Mouse (Mus musculus) adrenal gland, postnatal 25 days (tissue): ENCODE results near the gene Gm10447. TPM values are rescaled to one million over a fixed set of nuclear protein-coding genes. Genes with fewer than 3 reads are reported as not detected.

Source experiments
- DNase-seq: peaks from one replicate; pipeline ENCODE4 v3.0.0; 2021; ENCODE audit warnings: mixed read lengths
- long read RNA-seq: library from polyadenylated mRNA; stranded (forward); transcript quantifications from one replicate; pipeline ENCODE4 v2.0.0, GENCODE M21; 2021
- total RNA-seq: library from RNA; stranded (reverse); gene quantifications from 2 replicates; pipeline ENCODE4 v1.2.3, GENCODE M21; 2021

The Gm10447 gene
- 0.30 TPM in 1 of 2 replicates, not detected in the other for total RNA-seq
- long read RNA-seq, partial matches to known transcripts: 0 of 3 reads
- long read RNA-seq, other reads (novel, unspliced or antisense): 3 of 3 reads

GRCm38 (mm10) chr11:53456474-53457371 is at the start of gene Gm10447, which contains the start of gene Shroom1:
Gene Gm10447 (minus strand): TSS chr11:53457110.
Gene Shroom1 (plus strand): TSS chr11:53457205.
- peak; percentile 70 for DNase-seq

GRCm38 (mm10) chr11:53505026-53505663 is 48.2 kb upstream of the Gm10447 start:
- no peak for DNase-seq

DNA sequence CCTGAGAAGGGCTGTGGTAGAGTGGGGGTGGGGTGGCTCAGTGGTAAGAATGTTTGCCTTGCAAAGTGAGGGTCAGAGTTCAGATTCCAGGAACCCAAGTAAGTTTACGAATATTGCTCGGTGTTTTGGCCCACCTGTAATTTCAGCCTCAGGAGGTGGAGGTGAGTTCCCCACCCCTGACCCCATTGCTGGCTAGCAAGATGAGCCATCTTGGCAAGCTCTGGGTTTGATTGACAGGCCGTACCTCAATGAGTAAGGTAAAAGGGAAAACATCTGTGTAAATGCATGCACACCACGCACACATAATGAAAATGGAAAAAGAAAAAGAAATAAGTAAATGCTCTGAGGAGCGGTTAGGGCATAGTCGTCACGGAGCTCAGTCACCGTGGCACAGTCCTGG is 47.5 kb upstream of the Gm10447 start:
- DNase-seq: no peak

DNA sequence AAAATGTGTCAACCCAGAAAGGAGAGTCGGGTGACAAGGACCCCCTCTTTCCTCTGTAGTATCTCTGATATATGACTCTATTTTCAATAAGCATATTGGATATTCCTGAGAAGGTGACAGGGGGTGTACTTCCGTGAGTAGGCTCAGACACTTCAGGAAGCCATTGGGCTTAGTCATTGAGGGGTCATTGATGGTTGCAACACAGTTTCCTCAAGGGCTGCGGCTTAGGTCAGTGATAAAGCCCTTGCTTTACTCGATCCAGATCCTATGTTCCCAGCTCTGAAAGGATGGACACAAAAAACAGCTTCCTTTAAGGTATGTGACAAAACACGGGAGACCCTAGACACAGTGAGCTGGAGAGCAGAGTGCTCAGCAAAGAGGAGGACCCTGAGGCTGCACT is 46.8 kb upstream of the Gm10447 start:
- DNase-seq: no peak

- DNase-seq: no peak
Measured at GRCm38 (mm10) chr11:53502039-53502765, 45.3 kb upstream of the Gm10447 start.

- DNase-seq: no peak
Measured at GRCm38 (mm10) chr11:53500569-53500968, 43.7 kb upstream of the Gm10447 start.

DNA sequence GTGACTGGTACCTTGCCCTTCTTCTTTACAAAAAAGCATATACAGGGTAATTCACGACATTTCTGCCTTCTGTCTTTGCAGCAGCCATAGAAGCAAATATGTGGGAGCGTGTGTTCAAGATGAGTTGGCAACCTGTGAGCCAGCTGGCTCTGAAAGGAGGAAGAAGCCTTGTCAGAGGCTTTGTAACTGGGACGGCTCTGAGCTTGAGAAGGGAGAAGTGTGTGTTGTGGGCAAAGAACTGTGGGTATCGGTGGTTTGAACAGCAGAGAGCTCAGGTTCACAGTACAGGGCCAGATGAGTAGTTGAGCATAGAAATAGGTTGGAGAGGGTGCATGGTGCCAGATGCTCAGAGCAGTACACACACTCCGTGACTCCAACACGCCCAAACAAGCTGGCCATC is 40.0 kb upstream of the Gm10447 start:
- DNase-seq: no peak

DNA sequence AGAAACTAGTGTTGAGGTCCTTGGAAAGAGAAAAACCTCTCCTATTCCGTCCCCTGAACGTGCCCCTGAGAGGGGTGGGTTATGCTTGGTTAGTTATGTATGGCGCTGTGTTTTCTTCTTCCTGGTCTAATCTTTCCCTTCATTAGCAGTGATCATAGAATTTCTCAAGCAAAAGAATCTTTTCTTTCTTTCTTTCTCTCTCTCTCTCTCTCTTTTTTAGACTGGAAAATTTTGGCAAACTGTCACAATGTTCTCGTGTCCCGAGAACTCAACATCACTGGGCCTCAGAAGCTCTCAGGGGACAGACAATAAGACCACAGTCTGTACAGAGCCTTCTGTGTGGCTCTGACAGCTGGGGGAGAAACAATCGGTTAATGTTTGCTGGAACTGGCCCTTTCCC is 38.5 kb upstream of the Gm10447 start:
- DNase-seq: no peak

DNA sequence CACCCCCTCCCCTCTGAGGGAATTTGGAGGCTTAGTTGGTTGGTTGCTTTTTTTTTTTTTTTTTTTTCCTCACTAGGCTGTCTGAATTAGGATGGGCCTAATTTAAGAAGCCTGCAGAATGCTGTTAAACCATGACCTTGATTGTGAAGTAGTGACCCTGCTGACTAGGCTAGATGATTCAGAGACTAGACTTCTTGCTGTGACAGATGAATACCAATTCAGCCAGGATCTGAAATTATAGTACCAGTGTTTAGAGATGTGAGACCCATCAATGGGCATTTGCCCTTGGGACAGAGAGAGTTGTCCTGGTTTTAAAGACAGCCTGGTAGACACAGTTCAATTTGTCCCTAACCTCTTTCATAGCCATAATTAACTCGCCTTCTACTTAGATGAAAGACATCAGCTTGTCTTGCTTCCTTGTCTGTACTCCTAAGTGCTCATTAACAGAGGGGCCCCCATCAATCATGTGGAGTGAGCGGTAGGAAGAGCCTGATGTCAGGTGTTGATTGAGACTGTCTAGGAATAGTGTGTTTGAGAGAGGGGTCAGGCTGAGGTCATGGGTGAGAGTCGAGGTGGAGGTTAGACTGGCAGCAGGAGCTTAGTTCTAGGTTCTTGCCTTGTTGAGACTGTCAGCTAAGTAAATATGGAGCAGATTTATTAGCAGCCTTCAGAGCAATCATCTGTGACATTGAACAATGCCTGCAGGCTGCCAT is 36.5 kb upstream of the Gm10447 start:
- no peak for DNase-seq

DNA sequence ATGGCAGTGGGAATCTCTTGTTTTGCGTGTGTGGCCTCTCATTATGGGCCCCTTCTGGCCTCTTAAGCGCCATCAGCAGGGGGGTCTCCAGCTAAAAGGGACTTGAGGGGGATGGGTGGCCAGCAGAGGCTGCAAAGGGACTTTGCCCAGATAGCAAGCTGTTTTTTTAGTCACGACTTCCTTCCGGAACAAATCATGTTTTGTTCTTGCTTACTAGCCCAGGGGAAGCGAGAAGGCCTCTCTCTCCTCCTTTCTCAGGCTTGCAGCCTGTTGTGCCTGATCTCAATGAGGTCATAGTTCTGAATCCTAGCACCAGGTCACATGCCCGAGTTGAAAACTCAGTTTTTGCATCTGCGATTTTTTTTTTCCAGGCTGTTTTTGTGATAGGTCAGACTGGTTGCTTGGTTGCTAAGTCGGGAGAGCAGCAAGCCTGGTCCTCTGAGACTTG is 35.1 kb upstream of the Gm10447 start:
- no peak for DNase-seq

DNA sequence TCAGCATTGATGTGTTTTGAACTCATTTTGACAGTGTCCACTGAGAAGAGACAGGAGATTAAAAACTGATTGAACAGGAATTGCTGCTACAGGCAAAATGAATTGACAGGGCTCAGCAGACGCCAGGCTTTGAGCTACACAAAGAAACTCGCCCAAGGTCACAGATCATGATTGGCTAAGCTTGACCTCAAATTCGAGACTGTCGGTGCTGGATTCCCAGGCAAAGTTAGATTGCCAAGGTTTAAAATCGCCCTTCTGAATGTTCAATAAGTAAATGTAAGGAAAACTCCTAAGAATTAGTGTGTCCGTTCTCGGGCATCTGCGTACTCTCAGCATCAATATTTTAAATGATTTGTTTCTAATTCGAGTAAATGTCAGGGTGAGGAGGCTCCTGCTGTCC is 32.5 kb upstream of the Gm10447 start:
- no peak for DNase-seq

- DNase-seq: no peak
Measured at GRCm38 (mm10) chr11:53489007-53489406, 32.1 kb upstream of the Gm10447 start.

DNA sequence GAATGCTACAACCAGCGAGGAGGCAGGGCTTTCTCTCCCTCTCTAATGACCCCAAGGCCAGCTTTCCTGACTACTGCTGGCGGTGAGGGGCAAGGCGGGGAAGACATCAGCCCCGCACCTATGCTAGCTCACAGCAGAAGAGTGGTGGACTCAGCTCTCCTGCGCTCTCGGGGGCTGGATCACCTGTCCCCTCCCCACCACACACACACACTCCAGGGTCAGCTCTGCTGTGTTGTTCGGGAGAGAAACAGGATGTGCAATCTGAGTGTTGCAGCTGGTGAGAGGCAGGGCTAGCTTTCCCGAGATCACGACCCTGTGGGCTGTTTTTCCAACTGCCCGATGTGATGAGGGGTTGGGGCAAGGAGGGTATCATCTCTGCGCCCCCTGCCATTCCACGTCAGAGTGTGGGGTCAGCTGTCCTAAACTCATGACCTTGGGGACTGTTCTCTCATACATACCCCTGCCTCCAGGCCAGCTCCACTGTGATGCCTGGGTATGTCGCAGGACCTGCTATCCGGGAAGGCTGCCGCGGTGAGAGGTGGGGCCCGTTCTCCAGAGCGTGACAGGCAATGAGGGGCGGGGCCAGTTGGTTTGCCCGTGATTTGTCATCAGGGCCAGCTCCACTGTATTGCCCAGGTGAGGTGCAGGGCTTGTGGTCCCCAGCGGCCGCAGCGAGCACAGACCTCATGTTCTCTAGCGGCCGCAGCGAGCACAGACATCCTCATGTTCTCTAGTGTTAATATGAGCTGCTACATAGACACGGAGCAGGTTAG is 30.1 kb upstream of the Gm10447 start:
- peak; percentile 38 for DNase-seq

GRCm38 (mm10) chr11:53486351-53486750 is 29.4 kb upstream of the Gm10447 start:
- DNase-seq: no peak

DNA sequence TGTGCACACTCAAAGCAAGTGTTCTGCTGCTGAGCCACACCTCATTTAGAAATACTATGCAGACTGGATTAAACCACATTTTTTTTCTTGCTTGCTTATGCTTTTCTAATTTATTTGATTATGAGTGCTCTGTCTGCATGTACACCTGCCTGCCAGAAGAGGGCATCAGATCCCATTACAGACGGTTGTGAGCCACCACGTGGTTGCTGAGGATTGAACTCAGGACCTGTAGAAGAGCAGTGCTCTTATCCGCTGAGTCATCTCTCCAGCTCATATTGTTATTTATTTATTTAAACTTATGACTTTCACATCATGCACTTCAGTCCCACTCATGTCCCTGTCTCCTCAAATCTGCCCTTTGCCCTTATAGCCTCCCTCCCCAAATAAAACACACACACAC is 28.8 kb upstream of the Gm10447 start:
- no peak for DNase-seq

- DNase-seq: no peak
Measured at GRCm38 (mm10) chr11:53483159-53483891, 26.4 kb upstream of the Gm10447 start.

DNA sequence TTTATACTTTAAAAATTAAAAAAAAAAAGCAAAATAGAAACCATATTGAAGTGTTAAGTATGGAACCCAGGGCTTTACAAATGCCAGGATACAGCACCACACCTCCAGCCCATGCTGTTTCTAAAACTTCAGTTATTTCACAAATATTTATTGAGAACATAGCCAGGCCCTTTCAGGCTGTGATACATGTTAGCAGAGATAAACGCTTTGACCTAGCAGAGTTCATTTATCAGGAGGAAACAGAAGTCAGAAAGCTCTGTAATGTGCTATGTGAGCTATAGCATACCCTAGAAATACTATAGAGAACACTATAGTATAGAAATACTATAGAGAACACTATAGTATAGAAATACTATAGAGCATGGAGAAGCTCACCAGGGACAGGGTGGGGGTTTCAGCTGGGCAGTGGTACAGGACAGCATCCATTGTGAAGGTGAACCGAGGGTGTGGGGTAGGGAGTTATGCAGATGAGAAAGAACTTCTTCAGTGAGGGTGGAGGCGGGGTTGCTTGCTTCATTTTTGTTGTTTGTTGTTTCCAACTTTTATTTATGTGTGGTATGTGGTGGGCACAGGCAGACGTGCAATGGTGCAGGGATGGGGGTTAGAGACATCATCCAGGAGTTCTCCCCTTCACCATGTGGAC is 24.3 kb upstream of the Gm10447 start:
- no peak for DNase-seq

- DNase-seq: peak; percentile 29
Measured at GRCm38 (mm10) chr11:53479783-53480301, 22.9 kb upstream of the Gm10447 start, which contains the start of the genes Gm9945 and Sowaha. Gene Gm9945 (plus strand): TSS chr11:53480166. Gene Sowaha (minus strand): TSS chr11:53480274.

GRCm38 (mm10) chr11:53479171-53479782 is 22.4 kb upstream of the Gm10447 start:
- peak; percentile 26 for DNase-seq
